Mouse (Mus musculus): ENCODE data around the gene Ubxn11. TPM values are rescaled to one million over a fixed set of nuclear protein-coding genes. Genes with fewer than 3 reads are reported as not detected.

Ubxn11 gene
- total and polyA plus RNA-seq, 3 experiments = 6.0 to 38.8 (median 18.8) TPM

- Histone ChIP-seq H3K36me3 (replicated peaks in 1 of 2; ENCODE audit: control insufficient read depth in 1 of 2, insufficient read depth in 1 of 2, low read length in 1 of 2) (no peaks in the 10 kb centered on the region), H3K79me2 (replicated peaks; ENCODE audit: control insufficient read depth, extremely low read depth, insufficient read depth, poor library complexity, severe bottlenecking) (no peaks in the 10 kb centered on the region), H3K4me1 (ENCODE audit: control insufficient read depth in 1 of 2, insufficient read depth in 2 of 2) (peaks cover 3 to 12% of the 10 kb centered on the region in 2 experiments), H3K27me3 (replicated peaks) (peaks cover 2% of the 10 kb centered on the region), H3K4me3 (replicated peaks in 1 of 3; ENCODE audit: low read depth in 2 of 3, low read length in 2 of 3, poor library complexity in 1 of 3) (no peak overlapping the region), H3K4me2 (ENCODE audit: insufficient read depth, low read depth, poor library complexity, severe bottlenecking) (no peak overlapping the region), H3K27ac (ENCODE audit: insufficient read depth, low read depth) (no peak overlapping the region), H3K9me3 (replicated peaks; ENCODE audit: low read length) (no peaks in the 10 kb centered on the region), H3K9ac (ENCODE audit: insufficient read depth, low read depth) (no peak overlapping the region)
- dilution Hi-C loops (cut with MboI; ENCODE audit: extremely low pct_ligation_motif_present, extremely low pct_unique_long_range_greater_than_20kb, low sequenced_read_pairs) (no loop called here), in situ Hi-C loops (cut with MboI; ENCODE audit: low pct_ligation_motif_present, low pct_unique_long_range_greater_than_20kb, low sequenced_read_pairs) (no loop called here)
- no peak for TF ChIP-seq MEF2A (IDR thresholded peaks at IDR 0.05; ENCODE audit: borderline replicate concordance, low read depth, low read length)
- TF ChIP-seq HCFC1 (IDR thresholded peaks at IDR 0.05; ENCODE audit: low read depth, low read length) = no peak
- TF ChIP-seq MAFK (IDR thresholded peaks at IDR 0.05; ENCODE audit: insufficient replicate concordance, low read length) = no peak
- TF ChIP-seq SMC3 (IDR thresholded peaks at IDR 0.05; ENCODE audit: low read depth, low read length) = no peak
- TF ChIP-seq MXI1 (IDR thresholded peaks at IDR 0.05; ENCODE audit: low read depth, low read length) = no peak
- TF ChIP-seq SIN3A (IDR thresholded peaks at IDR 0.05; ENCODE audit: low read length) = no peak
- TF ChIP-seq ZC3H11A (IDR thresholded peaks at IDR 0.05; ENCODE audit: low read depth, low read length) = no peak
- DNase-seq (ENCODE audit: extremely low read depth) = no peak
These were observed 34.4 kb upstream of the Ubxn11 start for GRCm38 (mm10) chr4:134067833-134068544.

- Histone ChIP-seq H3K79me2 (replicated peaks; ENCODE audit: control insufficient read depth, extremely low read depth, insufficient read depth, poor library complexity, severe bottlenecking) (no peaks in the 10 kb centered on the region), H3K9me3 (replicated peaks; ENCODE audit: low read length) (no peaks in the 10 kb centered on the region), H3K36me3 (replicated peaks in 1 of 2; ENCODE audit: control insufficient read depth in 1 of 2, insufficient read depth in 1 of 2, low read length in 1 of 2) (no peaks in the 10 kb centered on the region), H3K27me3 (replicated peaks) (peaks cover 2% of the 10 kb centered on the region), H3K9ac (ENCODE audit: insufficient read depth, low read depth) (no peak overlapping the region), H3K4me3 (replicated peaks in 1 of 3; ENCODE audit: low read depth in 2 of 3, low read length in 2 of 3, poor library complexity in 1 of 3) (no peak overlapping the region), H3K4me1 (ENCODE audit: control insufficient read depth in 1 of 2, insufficient read depth in 2 of 2) (peaks cover 3 to 9% of the 10 kb centered on the region in 2 experiments), H3K27ac (ENCODE audit: insufficient read depth, low read depth) (no peak overlapping the region), H3K4me2 (ENCODE audit: insufficient read depth, low read depth, poor library complexity, severe bottlenecking) (no peak overlapping the region)
- peak; percentile 71 for TF ChIP-seq BHLHE40 (IDR thresholded peaks at IDR 0.05; ENCODE audit: low read depth, low read length)
- no peak for TF ChIP-seq POLR2A (IDR thresholded peaks at IDR 0.05; ENCODE audit: low read depth, low read length)
- no peak for TF ChIP-seq UBTF (IDR thresholded peaks at IDR 0.05; ENCODE audit: low read depth, low read length)
- no peak for TF ChIP-seq MXI1 (IDR thresholded peaks at IDR 0.05; ENCODE audit: low read depth, low read length)
- dilution Hi-C loops (cut with MboI; ENCODE audit: extremely low pct_ligation_motif_present, extremely low pct_unique_long_range_greater_than_20kb, low sequenced_read_pairs) (no loop called here), in situ Hi-C loops (cut with MboI; ENCODE audit: low pct_ligation_motif_present, low pct_unique_long_range_greater_than_20kb, low sequenced_read_pairs) (no loop called here)
- DNase-seq (ENCODE audit: extremely low read depth) = no peak
These were observed 33.4 kb upstream of the Ubxn11 start for GRCm38 (mm10) chr4:134068793-134069580.

- Histone ChIP-seq H3K27me3 (replicated peaks) (peaks cover 2% of the 10 kb centered on the region), H3K27ac (ENCODE audit: insufficient read depth, low read depth) (no peak overlapping the region), H3K9me3 (replicated peaks; ENCODE audit: low read length) (no peaks in the 10 kb centered on the region), H3K36me3 (replicated peaks in 1 of 2; ENCODE audit: control insufficient read depth in 1 of 2, insufficient read depth in 1 of 2, low read length in 1 of 2) (peaks cover 0 to 1% of the 10 kb centered on the region in 2 experiments), H3K79me2 (replicated peaks; ENCODE audit: control insufficient read depth, extremely low read depth, insufficient read depth, poor library complexity, severe bottlenecking) (no peaks in the 10 kb centered on the region), H3K4me3 (replicated peaks in 1 of 3; ENCODE audit: low read depth in 2 of 3, low read length in 2 of 3, poor library complexity in 1 of 3) (no peak overlapping the region), H3K4me1 (ENCODE audit: control insufficient read depth in 1 of 2, insufficient read depth in 2 of 2) (peaks cover 4 to 24% of the 10 kb centered on the region in 2 experiments), H3K4me2 (ENCODE audit: insufficient read depth, low read depth, poor library complexity, severe bottlenecking) (no peak overlapping the region), H3K9ac (ENCODE audit: insufficient read depth, low read depth) (no peak overlapping the region)
- dilution Hi-C loops (cut with MboI; ENCODE audit: extremely low pct_ligation_motif_present, extremely low pct_unique_long_range_greater_than_20kb, low sequenced_read_pairs) = no loop called here
- DNase-seq (ENCODE audit: extremely low read depth) = peak; percentile 88
- in situ Hi-C loops (cut with MboI; ENCODE audit: low pct_ligation_motif_present, low pct_unique_long_range_greater_than_20kb, low sequenced_read_pairs) = loop anchor here (5.0 to 25.0 kb wide), 3 partner anchors 41 to 491 kb away; partner anchors contain the start of genes Gpn2 and Lin28a
- TF ChIP-seq UBTF (IDR thresholded peaks at IDR 0.05; ENCODE audit: low read depth, low read length) (no peak), CHD2 (IDR thresholded peaks at IDR 0.05; ENCODE audit: low read length) (no peak), MEF2A (IDR thresholded peaks at IDR 0.05; ENCODE audit: borderline replicate concordance, low read depth, low read length) (peak; percentile 43; the same call in 1 of the 2 replicates), RCOR1 (conservative IDR thresholded peaks at IDR 0.05; ENCODE audit: low read depth, low read length) (no peak), MYC (IDR thresholded peaks at IDR 0.05; ENCODE audit: low read depth, low read length) (0 out of 2 replicates have a peak, but pooled peaks have one; percentile 16), GABPA (IDR thresholded peaks at IDR 0.05; ENCODE audit: insufficient replicate concordance, low read depth, low read length) (no peak), ZKSCAN1 (IDR thresholded peaks at IDR 0.05; ENCODE audit: borderline replicate concordance, low read depth, low read length) (no peak), EP300 (IDR thresholded peaks at IDR 0.05; ENCODE audit: low read length) (no peak), SMC3 (IDR thresholded peaks at IDR 0.05; ENCODE audit: low read depth, low read length) (peak; percentile 89), NELFE (IDR thresholded peaks at IDR 0.05; ENCODE audit: low read depth, low read length) (peak; percentile 29; the same call in 1 of the 2 replicates), USF1 (IDR thresholded peaks at IDR 0.05; ENCODE audit: low read depth, low read length) (no peak), ZC3H11A (IDR thresholded peaks at IDR 0.05; ENCODE audit: low read depth, low read length) (peak; percentile 43), ZMIZ1 (IDR thresholded peaks at IDR 0.05; ENCODE audit: low read depth, low read length) (no peak), HCFC1 (IDR thresholded peaks at IDR 0.05; ENCODE audit: low read depth, low read length) (no peak), ZNF384 (IDR thresholded peaks at IDR 0.05; ENCODE audit: low read depth, low read length) (no peak), TBP (conservative IDR thresholded peaks at IDR 0.05; ENCODE audit: low read depth, low read length) (no peak), JUND (conservative IDR thresholded peaks at IDR 0.05; ENCODE audit: low read depth, low read length) (no peak)
These were observed 23.7 kb upstream of the Ubxn11 start for GRCm38 (mm10) chr4:134078694-134079093.

All from CH12.LX (cell line).